26 mouse cellular contexts compared by ENCODE assay signal in the genomic region with DNA sequence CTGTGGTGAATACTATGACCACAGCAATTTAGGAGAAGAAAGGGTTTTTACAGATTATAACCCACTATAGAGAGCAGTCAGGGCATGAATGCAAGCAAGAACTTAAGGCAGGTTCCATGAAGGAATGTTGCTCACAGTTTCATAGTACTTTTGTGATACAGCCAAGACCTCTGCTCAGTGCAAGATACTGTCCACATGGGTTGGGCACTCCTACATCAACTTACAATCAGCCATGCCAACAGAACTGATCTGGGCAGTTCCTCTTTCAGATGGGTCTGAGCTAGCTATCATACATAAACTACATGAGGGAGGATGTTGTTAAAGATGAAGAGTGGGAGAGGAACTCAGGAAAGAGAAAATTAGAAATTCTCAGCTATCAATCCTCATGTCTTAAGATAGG.
"Had no signal": no experiment of that assay in that cellular context is flagged by ENCODE, and none has a peak within 500 bp of the region (broad histone marks: within the 10 kb centered on the region; RNA-seq: fewer than 3 reads in every experiment).

No protein-coding gene starts in this region.

- H3K9ac ChIP-seq: limb, embryonic 12.5 days; limb, embryonic 13.5 days; limb, embryonic 15.5 days; liver, embryonic 12.5 days; liver, embryonic 13.5 days; liver, embryonic 14.5 days; liver, embryonic 15.5 days; liver, postnatal 0 days; lung, embryonic 14.5 days; lung, embryonic 15.5 days; midbrain, embryonic 12.5 days; midbrain, embryonic 13.5 days; midbrain, embryonic 15.5 days had no signal

- DNase-seq: left cerebral cortex, postnatal 4 days; liver; liver, embryonic 13.5 days; liver, postnatal 0 days; lung, adult 18-20 months; lung, adult 2 months; lung, embryonic 14.5 days; lung, postnatal 10 days; lung, postnatal 36 days; lung, postnatal 4 days; midbrain, embryonic 14.5 days had no signal

- H3K4me3 ChIP-seq: left cerebral cortex, adult 2 months; limb, embryonic 12.5 days; limb, embryonic 13.5 days; limb, embryonic 15.5 days; liver, embryonic 12.5 days; liver, embryonic 13.5 days; liver, embryonic 15.5 days; lung, embryonic 15.5 days; megakaryocyte, embryonic 14.5 days; midbrain, embryonic 10.5 days; midbrain, embryonic 12.5 days; midbrain, embryonic 13.5 days; midbrain, embryonic 15.5 days; myocyte had no signal

- H3K9me3 ChIP-seq: limb, embryonic 12.5 days; limb, embryonic 13.5 days; limb, embryonic 15.5 days; liver, embryonic 12.5 days; liver, embryonic 13.5 days; liver, embryonic 15.5 days; lung, embryonic 15.5 days; megakaryocyte, embryonic 14.5 days; midbrain, embryonic 10.5 days; midbrain, embryonic 12.5 days; midbrain, embryonic 13.5 days; midbrain, embryonic 15.5 days had no signal

- H3K27me3 ChIP-seq: limb, embryonic 12.5 days; limb, embryonic 13.5 days; limb, embryonic 15.5 days; liver, embryonic 12.5 days; liver, embryonic 13.5 days; liver, embryonic 15.5 days; lung, embryonic 15.5 days; megakaryocyte, embryonic 14.5 days; midbrain, embryonic 12.5 days; midbrain, embryonic 13.5 days; midbrain, embryonic 15.5 days had no signal

- H3K4me1 ChIP-seq: limb, embryonic 12.5 days; limb, embryonic 13.5 days; limb, embryonic 15.5 days; liver, embryonic 12.5 days; liver, embryonic 13.5 days; liver, embryonic 15.5 days; lung, embryonic 15.5 days; midbrain, embryonic 10.5 days; midbrain, embryonic 12.5 days; midbrain, embryonic 13.5 days; midbrain, embryonic 15.5 days had no signal

- H3K27ac ChIP-seq: left cerebral cortex, adult 2 months; limb, embryonic 12.5 days; limb, embryonic 13.5 days; limb, embryonic 15.5 days; liver, embryonic 12.5 days; liver, embryonic 13.5 days; liver, embryonic 14.5 days; liver, embryonic 15.5 days; lung, embryonic 15.5 days; macrophage; midbrain, embryonic 10.5 days; midbrain, embryonic 12.5 days; midbrain, embryonic 13.5 days; midbrain, embryonic 15.5 days had no signal

- H3K36me3 ChIP-seq: limb, embryonic 12.5 days; limb, embryonic 13.5 days; limb, embryonic 15.5 days; liver, embryonic 12.5 days; liver, embryonic 13.5 days; liver, embryonic 15.5 days; lung, embryonic 15.5 days; midbrain, embryonic 10.5 days; midbrain, embryonic 12.5 days; midbrain, embryonic 13.5 days; midbrain, embryonic 15.5 days had no signal
